Mouse (Mus musculus): ENCODE measurements around the gene Galk2.

GRCm38 (mm10) chr2:125975808-125976345, 117.0 kb downstream of the Galk2 start:
- no peak for TF ChIP-seq TAL1 (IDR thresholded peaks at IDR 0.05; ENCODE audit: low read length)
- no peak for TF ChIP-seq GATA1 (IDR thresholded peaks at IDR 0.05; ENCODE audit: low read length)

Measured in erythroblast, embryonic 14.5 days (primary cell).